Mouse (Mus musculus) layer of hippocampus, postnatal 10 days (tissue): ENCODE results near the gene Map4k5. TPM values are rescaled to one million over a fixed set of nuclear protein-coding genes. Genes with fewer than 3 reads are reported as not detected.
A peak's percentile ranks its signal among the peaks of the same experiment; 100 is the strongest.

Experiments used
- DNase-seq, 2 experiments: peaks; one replicate each; pipeline ENCODE4 v3.0.0; 2021; ENCODE audit warnings: low spot score in 2 of 2
- microRNA-seq, 2 experiments: library from miRNA; unstranded; fragments of <30 nt; microRNA quantifications; one replicate each; pipeline ENCODE4 v1.2.0; 2021
- total RNA-seq, 2 experiments: library from RNA; stranded (reverse); gene quantifications; 2 replicates each; pipeline ENCODE4 v1.2.3; 2021

Map4k5 gene
- total RNA-seq, 2 experiments from 2014 or later = 46.1 to 47.5 TPM

DNA sequence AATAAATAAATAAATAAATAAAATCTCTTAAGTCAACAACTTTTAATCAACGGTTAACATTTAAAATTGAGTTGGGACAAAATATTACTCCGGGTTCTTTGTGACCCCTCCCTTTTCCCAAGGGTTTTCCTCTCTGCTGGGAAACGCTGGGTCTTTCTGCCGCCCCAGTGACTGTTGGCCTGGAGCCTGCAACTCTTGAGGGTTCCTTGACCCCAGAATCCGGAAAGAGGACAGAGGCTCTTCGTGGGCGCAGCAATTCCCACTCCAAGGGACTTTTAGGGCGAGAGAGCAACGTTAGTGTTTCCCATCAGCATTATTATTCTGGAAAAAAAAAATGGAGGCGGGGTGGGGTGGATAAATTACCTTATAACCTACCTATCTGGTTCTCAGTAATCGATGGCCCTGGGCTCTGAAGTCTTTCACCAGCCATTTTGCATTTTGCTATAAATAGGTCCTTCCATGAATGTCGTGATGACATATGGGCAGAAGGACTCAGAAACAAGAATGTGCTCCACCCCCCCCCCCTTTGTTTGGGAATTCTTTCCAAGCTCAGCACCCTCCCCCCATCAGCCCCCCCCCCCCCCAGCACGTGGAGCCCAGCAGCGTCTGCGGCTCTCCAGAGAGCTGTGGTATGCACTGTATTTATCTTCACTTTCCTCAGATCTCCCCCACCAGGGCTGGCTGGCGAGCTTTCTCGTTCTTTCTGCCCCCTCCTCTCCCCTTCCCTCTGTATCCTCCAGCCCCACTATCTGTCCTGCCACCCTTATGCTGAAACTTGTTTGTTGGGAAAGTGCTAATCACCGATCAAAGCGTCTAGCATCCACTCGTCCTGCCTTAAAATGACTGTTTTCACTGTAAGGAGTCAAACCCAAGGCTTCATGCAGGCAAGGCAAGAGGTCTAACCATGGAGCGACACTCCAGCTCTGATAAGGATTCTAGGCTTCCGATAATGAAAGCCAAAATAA is 134.5 kb downstream of the Map4k5 start:
- no peak for DNase-seq

GRCm38 (mm10) chr12:69757418-69758141 is 135.4 kb downstream of the Map4k5 start:
- DNase-seq = peak; percentile 51 to 71

GRCm38 (mm10) chr12:69756015-69756414 is 137.0 kb downstream of the Map4k5 start:
- no peak for DNase-seq

GRCm38 (mm10) chr12:69753936-69754335 is 139.1 kb downstream of the Map4k5 start:
- no peak for DNase-seq

Small RNAs within 50 kb of the gene (microRNA-seq; reads per million reads assigned to microRNA genes)
- gene Mir681 = 0 reads per million in 2 experiments

Other genes with a start within 250 kb of the Map4k5 start
- gene Sos2, start 211.3 kb downstream of the Map4k5 start, total RNA-seq = 10 to 100 TPM; 31.8 to 34.1 TPM
- 10 to 100 TPM; 12.8 to 14.2 TPM for gene L2hgdh, start 168.3 kb downstream of the Map4k5 start, total RNA-seq
- gene Atp5s, start 168.2 kb downstream of the Map4k5 start, total RNA-seq = 10 to 100 TPM; 22.2 to 29.0 TPM
- gene Cdkl1, start 101.9 kb downstream of the Map4k5 start, total RNA-seq = 10 to 100 TPM; 25.1 to 27.9 TPM
- 100 to 1,000 TPM; 200 to 201 TPM for gene Atl1, start 586 bp downstream of the Map4k5 start, total RNA-seq
- 10 to 100 TPM; 18.7 to 19.3 TPM for gene Sav1, start 93.8 kb upstream of the Map4k5 start, total RNA-seq
- 10 to 100 TPM; 59.8 to 85.9 TPM for gene Nin, start 220.5 kb upstream of the Map4k5 start, total RNA-seq